Comparison of ENCODE assay signal across 10 mouse cellular contexts in genomic region chr4:155739741-155740636, GRCm38 (mm10). TPM values are rescaled to one million over a fixed set of nuclear protein-coding genes. Genes with fewer than 3 reads are reported as not detected.
DNase-seq lines count a peak whose midpoint lies in the region; ATAC-seq and TF ChIP-seq lines count a peak whose summit lies in the region.
"Had no signal": no experiment of that assay in that cellular context is flagged by ENCODE, and none has a peak within 500 bp of the region (broad histone marks: within the 10 kb centered on the region; RNA-seq: fewer than 3 reads in every experiment).

No protein-coding gene starts in this region.

- no peak for DNase-seq in forebrain, embryonic 11.5 days (ENCODE audit: low spot score)
- peak; percentile 20 to 50 for DNase-seq in kidney, postnatal 25 days
- no peak for DNase-seq in kidney, adult 8-10 months
- DNase-seq in ES-E14 (ENCODE audit: low read depth, low spot score), result no peak
- peak; percentile 88 for DNase-seq in cerebellum, adult 9-11 months
- no peak for DNase-seq in thymus, postnatal 10 days (ENCODE audit: low spot score in 2 of 2)
- DNase-seq in urinary bladder, postnatal 36 days (ENCODE audit: low spot score in 2 of 2), result no peak
- DNase-seq: embryo, embryonic 11 days had no signal

- in situ Hi-C loops in ES-E14 (cut with MboI; ENCODE audit: low sequenced_read_pairs in 2 of 2, unreplicated experiment in 2 of 2), result no loop called here

- WGBS in forebrain, embryonic 12.5 days, result 86% methylated on average over 37 of the region's 37 CpGs
- 85% methylated on average over 37 of the region's 37 CpGs for WGBS in forebrain, embryonic 11.5 days

- no peak overlapping the region for H3K27ac ChIP-seq in forebrain, embryonic 12.5 days
- no peak overlapping the region for H3K27ac ChIP-seq in forebrain, embryonic 11.5 days (ENCODE audit: low read depth, low read length)
- H3K27ac ChIP-seq in ES-E14 (ENCODE audit: insufficient read depth, low read depth, low read length, poor library complexity, severe bottlenecking), result no peak overlapping the region
- H3K27ac ChIP-seq: liver, embryonic 15.5 days had no signal

- H3K9ac ChIP-seq in forebrain, embryonic 12.5 days, result no peak overlapping the region
- H3K9ac ChIP-seq in forebrain, embryonic 11.5 days (ENCODE audit: low read length), result no peak overlapping the region
- H3K9ac ChIP-seq in ES-E14 (ENCODE audit: insufficient read depth, low read depth, low read length, poor library complexity, severe bottlenecking), result no peak overlapping the region
- H3K9ac ChIP-seq: liver, embryonic 15.5 days had no signal

- no peaks in the 10 kb centered on the region for H3K27me3 ChIP-seq in forebrain, embryonic 12.5 days
- H3K27me3 ChIP-seq in forebrain, embryonic 11.5 days (ENCODE audit: control insufficient read depth, insufficient read depth, low read length), result no peaks in the 10 kb centered on the region

- ATAC-seq in forebrain, embryonic 12.5 days (ENCODE audit: low FRiP score), result no peak
- no peak for ATAC-seq in forebrain, embryonic 11.5 days (replicated peaks; ENCODE audit: low FRiP score)

- peaks cover 14% of the 10 kb centered on the region for H3K4me1 ChIP-seq in forebrain, embryonic 12.5 days
- H3K4me1 ChIP-seq in forebrain, embryonic 11.5 days (replicated peaks; ENCODE audit: control insufficient read depth, insufficient read depth, low read length), result peaks cover 6% of the 10 kb centered on the region; the same call in 1 of the 2 replicates
- H3K4me1 ChIP-seq in ES-E14 (ENCODE audit: control insufficient read depth in 2 of 2, insufficient read depth in 2 of 2, low read length in 2 of 2, poor library complexity in 1 of 2), result peaks cover 0 to 17% of the 10 kb centered on the region in 2 experiments; a peak in 2 of 4 replicates

- 0 out of 2 replicates have a peak overlapping the region, but pooled peaks have one; percentile 8 for H3K4me3 ChIP-seq in forebrain, embryonic 12.5 days (replicated peaks)
- H3K4me3 ChIP-seq in forebrain, embryonic 11.5 days (ENCODE audit: low read depth, low read length), result no peak overlapping the region
- peak overlapping the region; percentile 30 to 60; a peak in 3 of 4 replicates for H3K4me3 ChIP-seq in ES-E14 (ENCODE audit: insufficient read depth in 1 of 2, low read depth in 1 of 2, low read length in 2 of 2, poor library complexity in 1 of 2, severe bottlenecking in 1 of 2)
- H3K4me3 ChIP-seq: liver, embryonic 15.5 days had no signal

- H3K4me2 ChIP-seq in forebrain, embryonic 12.5 days, result no peak overlapping the region
- no peak overlapping the region for H3K4me2 ChIP-seq in forebrain, embryonic 11.5 days (ENCODE audit: low read depth, low read length, severe bottlenecking)
- H3K4me2 ChIP-seq: liver, embryonic 15.5 days had no signal

- H3K36me3 ChIP-seq in forebrain, embryonic 12.5 days (replicated peaks), result peaks cover 56% of the 10 kb centered on the region
- peaks cover 2% of the 10 kb centered on the region; the same call in 1 of the 2 replicates for H3K36me3 ChIP-seq in forebrain, embryonic 11.5 days (ENCODE audit: control insufficient read depth, insufficient read depth, low read length)
- peaks cover 27% of the 10 kb centered on the region for H3K36me3 ChIP-seq in ES-E14 (ENCODE audit: control insufficient read depth, insufficient read depth, low read length, poor library complexity, severe bottlenecking)

- no peaks in the 10 kb centered on the region for H3K9me3 ChIP-seq in forebrain, embryonic 12.5 days
- no peaks in the 10 kb centered on the region for H3K9me3 ChIP-seq in forebrain, embryonic 11.5 days (ENCODE audit: control insufficient read depth, low read length)
- H3K9me3 ChIP-seq in ES-E14 (ENCODE audit: control insufficient read depth, insufficient read depth, low read depth, low read length), result no peaks in the 10 kb centered on the region
- H3K9me3 ChIP-seq: liver, embryonic 15.5 days had no signal

TF ChIP-seq in ES-E14, 5 proteins besides CTCF, POLR2A, EP300 and RAD21:
- TF ChIP-seq ZNF384 (IDR thresholded peaks at IDR 0.05; ENCODE audit: low read depth, low read length), result no peak

RNA-seq across cellular contexts. Expression of gene Tmem240, which starts 5.4 kb away (rescaled TPM):
- polyA plus RNA-seq in forebrain, embryonic 12.5 days (2016; fragmentation: Nextera tagmentation; extraction: Ambion mirVana), result 2.5 and 3.2 TPM in 2 replicates
- polyA plus RNA-seq in forebrain, embryonic 11.5 days (2014; fragmentation: Nextera tagmentation; extraction: Ambion mirVana), result 0.76 and 1.2 TPM in 2 replicates
- total RNA-seq in ES-E14 (2012; rRNA removed), result 0.22 and 0.58 TPM in 2 replicates

RNA-seq across cellular contexts. Expression of gene Atad3a, which starts 20.9 kb away (rescaled TPM):
- polyA plus RNA-seq in forebrain, embryonic 12.5 days (2016; fragmentation: Nextera tagmentation; extraction: Ambion mirVana), result 95.3 and 99.0 TPM in 2 replicates
- 104 and 115 TPM in 2 replicates for polyA plus RNA-seq in forebrain, embryonic 11.5 days (2014; fragmentation: Nextera tagmentation; extraction: Ambion mirVana)
- total RNA-seq in ES-E14 (2012; rRNA removed), result 169 and 267 TPM in 2 replicates

RNA-seq across cellular contexts. Expression of gene Vwa1, which starts 34.5 kb away (rescaled TPM):
- polyA plus RNA-seq in forebrain, embryonic 12.5 days (2016; fragmentation: Nextera tagmentation; extraction: Ambion mirVana), result 9.8 and 11.5 TPM in 2 replicates
- 10.0 and 10.6 TPM in 2 replicates for polyA plus RNA-seq in forebrain, embryonic 11.5 days (2014; fragmentation: Nextera tagmentation; extraction: Ambion mirVana)
- 4.6 and 10.6 TPM in 2 replicates for total RNA-seq in ES-E14 (2012; rRNA removed)

RNA-seq across cellular contexts. Expression of gene Ssu72, which starts 35.4 kb away (rescaled TPM):
- 137 and 139 TPM in 2 replicates for polyA plus RNA-seq in forebrain, embryonic 12.5 days (2016; fragmentation: Nextera tagmentation; extraction: Ambion mirVana)
- 138 and 144 TPM in 2 replicates for polyA plus RNA-seq in forebrain, embryonic 11.5 days (2014; fragmentation: Nextera tagmentation; extraction: Ambion mirVana)
- total RNA-seq in ES-E14 (2012; rRNA removed), result 125 and 129 TPM in 2 replicates

RNA-seq across cellular contexts. Expression of gene Tmem88b, which starts 45.7 kb away (rescaled TPM):
- 0.22 and 0.35 TPM in 2 replicates for polyA plus RNA-seq in forebrain, embryonic 12.5 days (2016; fragmentation: Nextera tagmentation; extraction: Ambion mirVana)
- polyA plus RNA-seq in forebrain, embryonic 11.5 days (2014; fragmentation: Nextera tagmentation; extraction: Ambion mirVana), result 0.15 and 0.43 TPM in 2 replicates
- 0.09 and 0.11 TPM in 2 replicates for total RNA-seq in ES-E14 (2012; rRNA removed)

Comparison
In these comparisons a context has a peak if more than half of its experiments do, and no peak if none do; other contexts are left out.
1. DNase-seq: peak in kidney, postnatal 25 days (2 of 2) and cerebellum, adult 9-11 months (single experiment); none in forebrain, embryonic 11.5 days (single experiment), kidney, adult 8-10 months (0 of 2), ES-E14 (single experiment), thymus, postnatal 10 days (0 of 2) and urinary bladder, postnatal 36 days (0 of 2).